Mouse (Mus musculus): ENCODE results near the gene Sctr. TPM values are rescaled to one million over a fixed set of nuclear protein-coding genes. Genes with fewer than 3 reads are reported as not detected.

Sctr gene
- polyA plus RNA-seq, 1 experiment, result not detected

GRCm38 (mm10) chr1:120064036-120064682, 57.5 kb downstream of the Sctr start:
- TF ChIP-seq CTCF (IDR thresholded peaks at IDR 0.05; ENCODE audit: borderline replicate concordance, insufficient read depth, low read length) (no peak), POLR2A (IDR thresholded peaks at IDR 0.05; ENCODE audit: low read depth, low read length) (no peak)
- H3K27ac ChIP-seq (ENCODE audit: insufficient read depth, low read length), result no peak overlapping the region
- H3K4me1 ChIP-seq (ENCODE audit: control insufficient read depth, insufficient read depth, low read length), result 0 out of 2 replicates have a peak, but pooled peaks cover 2% of the 10 kb centered on the region
- H3K4me3 ChIP-seq (ENCODE audit: insufficient read depth, low read length), result no peak overlapping the region

GRCm38 (mm10) chr1:120066159-120066558, 59.5 kb downstream of the Sctr start:
- H3K4me1 ChIP-seq (ENCODE audit: control insufficient read depth, insufficient read depth, low read length), result 0 out of 2 replicates have a peak, but pooled peaks cover 2% of the 10 kb centered on the region
- TF ChIP-seq CTCF (IDR thresholded peaks at IDR 0.05; ENCODE audit: borderline replicate concordance, insufficient read depth, low read length) (no peak), POLR2A (IDR thresholded peaks at IDR 0.05; ENCODE audit: low read depth, low read length) (no peak)
- no peak overlapping the region for H3K27ac ChIP-seq (ENCODE audit: insufficient read depth, low read length)
- no peak overlapping the region for H3K4me3 ChIP-seq (ENCODE audit: insufficient read depth, low read length)

- TF ChIP-seq CTCF (IDR thresholded peaks at IDR 0.05; ENCODE audit: borderline replicate concordance, insufficient read depth, low read length) (no peak), POLR2A (IDR thresholded peaks at IDR 0.05; ENCODE audit: low read depth, low read length) (no peak)
- Histone ChIP-seq H3K4me1 (ENCODE audit: control insufficient read depth, insufficient read depth, low read length) (0 out of 2 replicates have a peak, but pooled peaks cover 2% of the 10 kb centered on the region), H3K27ac (ENCODE audit: insufficient read depth, low read length) (no peak overlapping the region)
These were observed 59.9 kb downstream of the Sctr start for GRCm38 (mm10) chr1:120066625-120067024.

GRCm38 (mm10) chr1:120069120-120069519, 62.4 kb downstream of the Sctr start:
- TF ChIP-seq CTCF (IDR thresholded peaks at IDR 0.05; ENCODE audit: borderline replicate concordance, insufficient read depth, low read length), result no peak
- TF ChIP-seq POLR2A (IDR thresholded peaks at IDR 0.05; ENCODE audit: low read depth, low read length), result no peak
- no peak overlapping the region for H3K27ac ChIP-seq (ENCODE audit: insufficient read depth, low read length)
- no peak overlapping the region for H3K4me3 ChIP-seq (ENCODE audit: insufficient read depth, low read length)
- peaks cover 6% of the 10 kb centered on the region for H3K4me1 ChIP-seq (ENCODE audit: control insufficient read depth, insufficient read depth, low read length)

More at GRCm38 (mm10) chr1:120066625-120067024, 59.9 kb downstream of the Sctr start:
- H3K4me3 ChIP-seq (ENCODE audit: insufficient read depth, low read length), result no peak overlapping the region

- no peak for TF ChIP-seq POLR2A (IDR thresholded peaks at IDR 0.05; ENCODE audit: low read depth, low read length)
- no peak for TF ChIP-seq CTCF (IDR thresholded peaks at IDR 0.05; ENCODE audit: borderline replicate concordance, insufficient read depth, low read length)
- no peak overlapping the region for H3K4me3 ChIP-seq (ENCODE audit: insufficient read depth, low read length)
- H3K27ac ChIP-seq (ENCODE audit: insufficient read depth, low read length), result no peak overlapping the region
- peaks cover 10% of the 10 kb centered on the region for H3K4me1 ChIP-seq (ENCODE audit: control insufficient read depth, insufficient read depth, low read length)
These were observed 63.5 kb downstream of the Sctr start for GRCm38 (mm10) chr1:120070168-120070567.

GRCm38 (mm10) chr1:120071133-120071532, 64.4 kb downstream of the Sctr start:
- no peak overlapping the region for H3K4me3 ChIP-seq (ENCODE audit: insufficient read depth, low read length)
- H3K27ac ChIP-seq (ENCODE audit: insufficient read depth, low read length), result no peak overlapping the region
- peaks cover 10% of the 10 kb centered on the region for H3K4me1 ChIP-seq (ENCODE audit: control insufficient read depth, insufficient read depth, low read length)
- no peak for TF ChIP-seq POLR2A (IDR thresholded peaks at IDR 0.05; ENCODE audit: low read depth, low read length)
- no peak for TF ChIP-seq CTCF (IDR thresholded peaks at IDR 0.05; ENCODE audit: borderline replicate concordance, insufficient read depth, low read length)

- H3K4me3 ChIP-seq (ENCODE audit: insufficient read depth, low read length), result peak overlapping the region; percentile 34
- H3K27ac ChIP-seq (ENCODE audit: insufficient read depth, low read length), result no peak overlapping the region
- TF ChIP-seq CTCF (IDR thresholded peaks at IDR 0.05; ENCODE audit: borderline replicate concordance, insufficient read depth, low read length), result no peak
- TF ChIP-seq POLR2A (IDR thresholded peaks at IDR 0.05; ENCODE audit: low read depth, low read length), result no peak
- H3K4me1 ChIP-seq (ENCODE audit: control insufficient read depth, insufficient read depth, low read length), result peaks cover 10% of the 10 kb centered on the region
These were observed 66.2 kb downstream of the Sctr start for GRCm38 (mm10) chr1:120072900-120073299.

- H3K27ac ChIP-seq (ENCODE audit: insufficient read depth, low read length), result peak within 1 kb of the TSS; percentile 75
- peaks cover 10% of the 10 kb centered on the region for H3K4me1 ChIP-seq (ENCODE audit: control insufficient read depth, insufficient read depth, low read length)
- TF ChIP-seq POLR2A (IDR thresholded peaks at IDR 0.05; ENCODE audit: low read depth, low read length), result peak; percentile 79
- TF ChIP-seq CTCF (IDR thresholded peaks at IDR 0.05; ENCODE audit: borderline replicate concordance, insufficient read depth, low read length), result no peak
- peak within 1 kb of the TSS; percentile 34 for H3K4me3 ChIP-seq (ENCODE audit: insufficient read depth, low read length)
These were observed 67.0 kb downstream of the Sctr start, which contains the start of gene Tmem37 for GRCm38 (mm10) chr1:120073519-120074306. Gene Tmem37 (minus strand): TSS chr1:120074074.

GRCm38 (mm10) chr1:120074307-120074702, 67.6 kb downstream of the Sctr start:
- Histone ChIP-seq H3K4me1 (ENCODE audit: control insufficient read depth, insufficient read depth, low read length) (peaks cover 8% of the 10 kb centered on the region), H3K27ac (ENCODE audit: insufficient read depth, low read length) (peak overlapping the region; percentile 75), H3K4me3 (ENCODE audit: insufficient read depth, low read length) (peak overlapping the region; percentile 34)
- TF ChIP-seq POLR2A (IDR thresholded peaks at IDR 0.05; ENCODE audit: low read depth, low read length) (no peak), CTCF (IDR thresholded peaks at IDR 0.05; ENCODE audit: borderline replicate concordance, insufficient read depth, low read length) (no peak)

- TF ChIP-seq POLR2A (IDR thresholded peaks at IDR 0.05; ENCODE audit: low read depth, low read length) (no peak), CTCF (IDR thresholded peaks at IDR 0.05; ENCODE audit: borderline replicate concordance, insufficient read depth, low read length) (no peak)
- peaks cover 8% of the 10 kb centered on the region for H3K4me1 ChIP-seq (ENCODE audit: control insufficient read depth, insufficient read depth, low read length)
- no peak overlapping the region for H3K4me3 ChIP-seq (ENCODE audit: insufficient read depth, low read length)
- H3K27ac ChIP-seq (ENCODE audit: insufficient read depth, low read length), result peak overlapping the region; percentile 23; the same call in 1 of the 2 replicates
These were observed 68.2 kb downstream of the Sctr start for GRCm38 (mm10) chr1:120074931-120075330.
